Mouse (Mus musculus) urinary bladder, adult 2 months (tissue): ENCODE data around the gene Trio. TPM values are rescaled to one million over a fixed set of nuclear protein-coding genes. Genes with fewer than 3 reads are reported as not detected.

Experiments used
- DNase-seq: peaks from one replicate; pipeline ENCODE4 v3.0.0; 2022; ENCODE audit warnings: low spot score
- polyA plus RNA-seq: library from polyadenylated mRNA; depleted of rRNA; stranded (reverse); fragments of >200 nt; gene quantifications from 2 replicates; pipeline ENCODE4 v1.2.3, GENCODE M21; 2012

Trio gene
- polyA plus RNA-seq, 1 experiment = 71.0 TPM

- no peak for DNase-seq
Observed at GRCm38 (mm10) chr15:27772125-27772627, 253.5 kb downstream of the Trio start.

DNA sequence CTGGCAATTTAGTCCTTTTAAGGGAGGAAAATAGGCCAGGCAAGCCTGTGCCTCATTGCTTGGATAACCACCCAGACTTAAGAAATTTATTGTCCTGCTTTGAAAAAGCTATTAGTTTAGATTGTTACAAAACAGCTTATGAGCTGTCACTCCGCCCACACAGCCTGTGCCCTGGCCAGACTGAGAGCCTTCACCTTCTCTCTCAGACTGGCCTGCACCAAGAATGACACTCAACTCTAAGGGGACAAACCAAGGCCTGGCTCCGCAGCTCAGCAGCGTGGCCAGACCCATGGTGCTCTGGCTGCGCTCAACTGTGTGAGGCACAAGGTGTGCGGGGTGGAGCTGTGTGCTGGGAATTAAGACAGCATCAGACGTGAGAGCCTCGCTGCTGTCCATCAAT is 254.1 kb downstream of the Trio start:
- no peak for DNase-seq

DNA sequence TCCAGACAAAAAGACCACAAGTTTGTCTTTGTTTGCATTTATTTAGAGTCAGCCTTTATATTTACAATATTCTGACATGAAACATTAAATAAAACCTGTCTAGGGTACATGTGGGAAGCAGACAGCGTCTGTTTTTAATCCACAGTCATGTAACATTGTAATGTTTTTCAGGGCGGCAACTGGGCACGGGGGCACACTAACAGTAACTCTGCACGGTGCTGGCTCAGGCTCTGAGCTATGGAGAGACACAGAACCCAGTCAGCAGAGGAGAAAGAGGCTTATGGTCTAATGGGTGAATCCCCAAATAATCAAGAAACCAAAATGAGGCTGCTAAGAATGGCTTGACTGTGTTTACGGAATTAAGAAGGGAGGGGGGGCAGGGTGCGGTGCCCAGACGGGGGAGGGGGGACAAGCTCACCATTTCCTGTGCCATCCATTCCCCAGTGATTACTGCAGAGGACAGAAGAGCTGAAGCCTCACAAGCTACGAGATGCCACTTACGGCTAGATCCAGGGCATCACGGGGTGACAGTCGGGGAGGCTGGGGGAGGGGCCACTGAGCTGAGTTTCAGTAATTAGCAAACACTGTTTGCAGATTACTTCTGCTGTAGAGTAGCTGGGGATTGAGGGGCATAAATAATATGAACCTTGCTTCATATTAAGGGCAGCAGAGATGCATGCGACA is 255.0 kb downstream of the Trio start:
- no peak for DNase-seq

GRCm38 (mm10) chr15:27761416-27761815 is 264.2 kb downstream of the Trio start:
- no peak for DNase-seq

DNA sequence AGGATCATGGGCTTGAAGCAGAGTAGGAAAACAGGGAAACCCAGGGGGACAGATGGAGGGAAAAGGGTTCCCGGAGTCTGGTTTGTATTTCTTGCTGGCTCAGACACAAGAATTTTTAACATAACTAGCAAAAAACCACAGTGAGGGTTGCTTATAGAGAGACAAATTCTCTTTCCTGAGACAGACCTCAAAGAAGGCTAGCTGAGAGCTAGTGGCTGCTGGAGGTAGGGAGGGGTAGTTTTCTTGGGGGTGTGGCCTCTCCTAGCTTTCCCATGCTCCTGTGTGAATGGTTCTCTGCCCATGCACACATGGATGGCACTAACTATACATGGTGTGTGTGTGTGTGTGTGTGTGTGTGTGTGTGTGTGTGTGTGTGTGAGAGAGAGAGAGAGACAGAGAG is 265.0 kb downstream of the Trio start:
- DNase-seq = no peak

DNA sequence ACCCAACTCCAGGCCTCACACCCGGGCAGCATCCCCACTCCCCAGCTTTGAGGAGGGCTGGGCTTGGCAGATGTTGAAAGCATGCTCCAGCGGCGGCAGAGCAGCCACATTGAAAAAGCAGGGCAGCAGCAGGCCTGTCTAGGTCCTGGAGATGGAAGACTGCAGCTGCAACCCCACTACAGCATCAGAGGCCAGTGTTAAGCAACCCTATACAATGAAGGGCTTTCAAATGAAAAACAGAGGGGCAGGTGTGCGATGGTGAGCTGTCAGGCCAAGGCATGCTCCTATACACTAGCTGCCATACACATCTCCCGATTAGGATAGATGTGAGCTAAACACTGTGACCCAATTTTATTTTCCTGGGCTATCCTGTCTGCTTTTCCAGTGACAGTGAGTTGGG is 265.8 kb downstream of the Trio start:
- DNase-seq = no peak

- no peak for DNase-seq
Observed at GRCm38 (mm10) chr15:27758680-27759079, 267.0 kb downstream of the Trio start.

DNA sequence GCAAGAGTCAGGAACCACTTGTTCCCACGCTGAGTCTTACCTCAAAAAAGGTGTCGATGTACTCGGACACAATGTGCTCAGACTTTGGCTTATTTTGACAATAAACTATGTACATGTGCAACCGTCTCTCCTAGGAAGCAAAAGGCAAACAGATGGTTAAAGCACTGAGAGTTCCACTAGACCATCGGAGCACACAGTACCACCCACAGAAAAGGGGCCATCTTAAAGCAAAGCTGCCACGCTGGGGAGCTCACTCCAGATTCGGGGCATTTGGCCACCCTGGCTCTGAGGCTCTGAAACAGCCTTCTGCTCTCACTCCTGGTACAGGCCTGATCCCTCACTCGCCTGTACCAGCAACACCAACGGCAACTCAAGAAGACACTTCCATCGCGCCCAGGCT is 269.2 kb downstream of the Trio start:
- DNase-seq = no peak

DNA sequence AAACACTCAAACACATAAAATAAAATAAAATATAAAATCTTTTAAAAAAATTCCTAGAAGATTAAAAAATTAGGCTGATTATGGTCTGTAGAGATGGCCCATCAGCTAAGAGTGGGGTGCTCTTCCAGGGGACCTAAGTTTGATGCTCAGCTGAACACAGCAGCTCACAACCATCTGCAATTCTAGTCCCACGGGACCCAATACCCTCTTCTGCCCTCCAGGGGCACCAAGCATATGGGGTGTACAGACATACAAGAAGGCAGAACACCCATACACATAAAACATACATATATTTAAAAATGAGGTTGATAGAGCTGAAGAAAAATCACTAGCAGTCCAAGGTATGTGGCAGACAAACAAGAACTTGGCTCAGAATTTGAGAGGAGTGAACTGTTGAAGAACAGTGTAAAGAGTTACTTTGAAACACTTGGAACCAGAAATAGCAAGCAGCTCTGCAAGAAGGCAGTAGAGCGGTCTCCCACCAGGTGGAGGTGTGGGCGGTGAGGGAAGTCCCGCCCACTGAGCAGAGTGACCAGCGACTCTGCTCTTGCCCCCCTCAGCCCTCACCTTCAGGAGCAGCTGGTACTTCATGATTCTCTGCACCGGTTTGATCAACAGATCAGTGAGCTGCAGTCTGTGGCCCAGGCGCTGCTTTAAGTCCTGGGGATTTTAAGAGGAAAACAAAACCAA is 270.9 kb downstream of the Trio start:
- DNase-seq = no peak

GRCm38 (mm10) chr15:27753923-27754322 is 271.7 kb downstream of the Trio start:
- DNase-seq = no peak

DNA sequence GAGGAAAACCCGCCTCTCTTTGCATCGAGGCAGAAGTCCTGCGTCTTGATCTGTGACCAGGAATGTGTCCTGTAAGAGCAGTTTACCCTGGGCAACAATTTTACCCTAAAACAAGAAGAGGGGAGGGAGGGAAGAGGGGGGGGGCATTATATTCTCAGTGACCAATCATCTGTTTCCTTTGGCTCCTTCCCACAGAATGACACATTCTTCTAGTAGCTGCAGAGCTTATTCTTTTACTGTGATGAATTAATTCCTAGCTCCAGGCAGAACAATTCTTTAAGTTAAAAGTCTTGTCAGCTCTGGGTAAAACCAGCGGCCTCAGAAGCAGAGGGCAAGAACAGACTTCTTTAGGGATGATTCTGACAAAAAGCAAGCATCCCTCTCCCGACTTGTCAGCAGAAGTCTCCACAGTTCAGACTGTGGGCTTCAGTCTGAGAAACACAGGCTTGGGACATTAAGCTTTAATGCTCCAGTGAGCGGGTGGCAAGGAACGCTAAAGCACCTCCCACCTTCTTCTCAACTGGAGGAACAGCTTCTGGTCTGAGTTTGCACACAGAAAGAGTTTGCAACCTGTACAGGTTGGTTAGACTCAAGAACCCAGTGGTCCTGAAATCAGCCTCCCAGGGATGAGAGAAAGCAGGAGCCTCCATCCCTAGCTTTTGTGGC is 272.8 kb downstream of the Trio start:
- no peak for DNase-seq

DNA sequence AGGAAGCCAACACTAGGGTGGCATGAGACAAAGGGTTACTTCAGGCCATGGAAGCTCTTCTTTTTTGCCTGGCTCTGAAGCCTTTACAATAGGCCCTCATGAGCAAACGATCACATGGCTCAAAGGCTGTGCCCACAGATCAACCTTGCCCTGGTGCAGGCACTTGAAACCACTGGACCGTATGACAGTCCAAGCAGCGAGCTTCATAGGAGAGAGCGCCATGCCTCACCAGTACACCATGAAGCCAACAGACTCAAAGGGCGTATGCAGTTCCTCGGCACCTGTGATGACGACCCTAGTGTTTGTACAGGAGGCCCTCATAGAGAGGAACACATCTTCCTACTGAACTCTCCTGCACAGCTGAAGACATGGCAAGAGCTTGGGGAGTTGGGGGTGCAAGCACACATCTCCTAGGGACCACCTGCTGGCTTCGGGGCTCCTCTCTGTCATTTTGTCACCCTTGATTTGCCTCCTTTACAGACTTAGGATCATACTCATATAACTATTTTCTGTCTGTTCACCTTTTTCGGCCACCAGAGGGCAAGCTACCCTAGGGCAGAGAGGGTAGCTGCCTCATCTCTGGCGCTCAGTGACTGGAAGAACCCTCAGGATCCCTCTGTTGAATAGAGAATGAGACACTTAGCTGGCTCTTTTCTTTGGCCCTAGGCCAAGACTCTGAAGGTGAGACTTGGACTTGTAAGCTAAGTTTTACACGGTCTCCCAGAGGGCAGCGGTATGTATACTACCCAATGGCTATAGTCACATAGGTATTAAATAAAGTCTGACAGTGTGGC is 273.8 kb downstream of the Trio start:
- DNase-seq = no peak

- no peak for DNase-seq
Observed at GRCm38 (mm10) chr15:27748739-27749138, 276.9 kb downstream of the Trio start.

DNA sequence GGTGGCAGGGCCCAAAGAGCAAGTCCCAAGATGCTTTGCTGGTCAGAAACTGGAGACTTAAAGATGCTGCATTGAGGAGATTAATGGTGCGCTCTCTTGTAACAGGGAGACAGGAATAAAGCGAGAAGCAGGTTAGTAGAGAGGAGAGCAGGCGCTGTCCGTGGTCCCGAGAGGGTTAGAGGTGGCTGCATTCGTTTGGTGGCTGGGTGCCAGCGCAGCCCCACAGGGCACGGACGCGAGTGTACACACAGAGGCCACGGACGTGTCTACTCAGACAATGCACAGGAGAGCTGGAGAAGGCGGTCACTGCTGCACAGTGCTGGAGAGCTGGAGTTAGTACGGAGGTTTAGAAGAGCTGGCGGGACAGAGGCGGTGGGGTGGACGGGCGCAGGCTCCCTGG is 278.1 kb downstream of the Trio start:
- no peak for DNase-seq

DNA sequence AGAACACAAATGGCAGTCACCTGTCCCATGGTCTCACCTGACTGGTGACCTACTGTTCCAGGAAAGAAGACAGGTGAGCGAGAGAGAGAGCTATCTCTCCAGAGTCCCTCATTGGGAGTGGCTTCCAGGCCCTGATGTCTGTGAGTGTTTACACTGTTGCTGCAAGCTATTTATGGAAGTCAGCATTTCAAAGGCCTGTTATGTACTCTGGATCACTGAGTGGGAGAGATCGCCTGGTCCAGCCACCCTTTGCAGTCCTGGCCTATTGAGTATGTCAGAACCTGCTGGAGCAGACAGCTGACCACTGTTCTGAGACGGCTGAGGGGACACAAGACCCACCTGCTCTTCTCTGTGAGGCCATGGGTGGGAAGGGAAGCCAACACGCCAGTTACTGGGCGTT is 280.7 kb downstream of the Trio start:
- DNase-seq = no peak

- DNase-seq = no peak
Observed at GRCm38 (mm10) chr15:27740080-27740479, 285.6 kb downstream of the Trio start.

DNA sequence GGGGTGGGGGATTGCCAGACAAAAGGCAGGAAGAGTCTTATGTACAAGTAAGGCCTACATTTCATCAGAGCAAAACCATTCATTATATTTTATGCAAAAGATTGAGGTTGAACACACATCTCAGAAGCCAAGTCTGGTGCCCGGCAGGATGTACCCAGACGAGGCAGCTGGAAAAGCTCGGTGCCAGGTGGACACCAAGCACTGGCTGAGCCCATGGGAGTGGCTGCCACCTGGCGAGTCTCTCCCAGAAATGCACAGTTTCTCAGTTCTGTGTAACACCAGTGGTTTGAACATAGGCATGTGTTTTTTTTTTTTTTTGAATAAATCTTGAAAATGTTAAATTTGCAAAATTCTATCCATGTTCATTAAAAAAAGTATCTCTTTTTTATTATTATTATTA is 293.8 kb downstream of the Trio start:
- no peak for DNase-seq

DNA sequence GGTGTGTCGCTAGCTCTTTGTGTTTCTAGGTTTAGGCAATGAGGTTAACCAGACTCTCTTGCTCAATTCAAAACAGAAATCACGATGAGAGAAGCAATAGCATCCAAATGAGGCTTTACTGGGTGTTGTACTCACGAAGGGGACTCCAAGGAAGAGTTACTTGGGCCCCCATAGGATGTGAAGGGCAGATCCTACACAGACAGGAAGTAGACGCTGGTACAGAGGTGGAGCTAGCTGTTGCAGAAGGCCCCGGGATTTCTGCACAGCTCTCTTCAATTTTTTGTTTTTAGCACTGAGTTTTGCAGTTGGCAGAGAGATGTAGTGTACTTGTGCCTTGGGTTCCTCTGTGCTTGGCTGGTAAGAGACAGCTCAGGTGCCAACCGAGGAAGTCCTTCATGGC is 299.4 kb downstream of the Trio start:
- DNase-seq = no peak

- no peak for DNase-seq
Observed at GRCm38 (mm10) chr15:27724796-27725680, 300.6 kb downstream of the Trio start.

DNA sequence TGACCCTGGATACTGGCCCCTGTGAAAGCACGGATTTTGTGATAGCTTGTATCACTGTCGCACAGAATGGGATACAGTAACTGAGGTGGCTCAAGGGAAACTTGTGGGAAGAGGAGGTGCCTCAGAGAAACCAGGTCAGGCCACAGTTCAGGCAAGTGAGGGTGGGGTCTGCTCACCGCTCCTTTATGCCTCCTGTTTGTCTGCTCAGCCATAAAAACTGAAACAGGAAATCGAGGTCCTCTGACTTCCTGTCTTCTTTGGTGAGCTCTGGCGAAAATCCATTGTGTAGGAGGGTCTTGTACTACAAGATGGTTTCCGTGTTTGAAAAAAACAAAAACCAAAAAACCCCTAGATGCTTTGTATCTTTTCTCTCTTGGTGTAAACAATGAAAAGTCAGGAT is 301.4 kb downstream of the Trio start:
- no peak for DNase-seq

DNA sequence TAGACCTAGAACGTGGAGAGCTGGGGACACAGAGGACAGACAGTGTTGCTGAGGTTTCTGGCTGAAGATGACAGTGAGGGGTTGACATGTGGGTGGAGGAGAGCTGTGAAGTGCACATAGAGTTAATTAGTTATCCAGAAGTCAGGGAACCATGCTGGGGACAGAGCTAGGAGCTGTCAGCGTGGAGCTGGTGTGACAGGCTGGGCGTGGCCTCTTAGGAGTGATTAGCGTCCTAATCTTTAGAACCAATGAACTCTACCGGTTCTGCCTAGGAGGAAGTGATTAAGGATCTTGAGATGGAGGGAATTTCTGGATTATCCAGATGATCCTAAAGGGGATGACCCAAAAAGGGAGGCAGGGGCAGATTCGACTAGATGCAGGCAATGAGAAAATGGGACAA is 301.9 kb downstream of the Trio start:
- no peak for DNase-seq
